Mouse (Mus musculus) embryo, embryonic 9.5 days (tissue): ENCODE results near the gene Atg13.

Source experiments
- DNase-seq: peaks from one replicate; pipeline ENCODE4 v3.0.0-alpha.2; 2017; ENCODE audit errors: extremely low spot score

Gene Atg13

DNA sequence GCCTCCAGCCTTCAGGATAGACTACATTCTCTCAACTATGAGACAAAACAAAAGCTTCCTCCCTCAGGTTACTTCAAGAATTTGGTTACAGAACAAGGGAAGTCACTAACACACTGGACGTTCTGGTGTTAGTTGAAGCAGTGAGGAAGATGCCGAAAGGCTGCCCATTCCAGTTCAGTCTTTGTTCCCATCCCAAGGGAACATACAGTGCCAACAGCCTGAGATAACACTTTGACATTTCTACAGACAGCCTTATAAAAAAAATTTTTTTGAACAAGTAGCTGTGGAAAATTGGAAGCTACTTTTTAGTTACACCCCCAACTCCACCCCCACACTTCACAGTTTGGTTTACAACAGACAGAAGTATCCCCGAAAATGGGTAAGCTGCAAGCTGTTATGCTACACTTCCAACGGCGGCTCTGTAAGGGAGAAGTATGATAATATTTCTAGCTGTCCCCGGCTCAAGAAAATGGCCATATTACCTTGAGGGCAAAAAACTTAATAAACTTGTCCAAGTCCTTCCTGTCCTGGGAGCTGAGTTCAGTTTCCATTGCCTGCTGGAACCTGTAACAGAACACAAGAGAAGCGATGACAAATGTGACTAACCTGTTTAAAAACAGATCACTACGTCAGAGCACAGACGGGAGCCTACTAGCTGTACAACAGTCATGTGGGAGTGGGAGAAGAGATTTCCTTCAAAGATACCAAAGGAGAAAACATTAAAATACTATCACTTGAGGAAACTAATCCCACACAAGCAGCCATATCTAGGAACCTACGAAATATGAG, 14.7 kb downstream of the Atg13 start:
- DNase-seq = no peak

DNA sequence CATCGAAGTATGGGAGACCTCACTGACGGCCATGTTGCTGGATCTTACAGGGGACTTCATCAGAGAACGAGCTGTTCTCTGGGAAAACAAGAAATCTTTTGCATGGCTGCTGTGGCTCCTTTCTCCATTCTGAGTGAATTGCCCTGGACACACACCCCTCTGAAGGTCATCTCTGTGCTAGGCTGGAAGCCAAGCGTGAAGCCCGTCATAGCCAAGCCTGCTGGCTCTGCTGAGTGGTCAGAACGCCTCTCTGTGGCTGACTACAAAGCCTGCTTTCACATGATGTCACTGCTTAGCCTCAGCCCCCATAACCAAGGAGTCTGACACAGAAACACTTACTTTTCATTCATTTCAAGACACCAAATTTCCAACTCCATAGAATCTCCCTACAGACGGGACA, 20.9 kb downstream of the Atg13 start:
- no peak for DNase-seq

DNA sequence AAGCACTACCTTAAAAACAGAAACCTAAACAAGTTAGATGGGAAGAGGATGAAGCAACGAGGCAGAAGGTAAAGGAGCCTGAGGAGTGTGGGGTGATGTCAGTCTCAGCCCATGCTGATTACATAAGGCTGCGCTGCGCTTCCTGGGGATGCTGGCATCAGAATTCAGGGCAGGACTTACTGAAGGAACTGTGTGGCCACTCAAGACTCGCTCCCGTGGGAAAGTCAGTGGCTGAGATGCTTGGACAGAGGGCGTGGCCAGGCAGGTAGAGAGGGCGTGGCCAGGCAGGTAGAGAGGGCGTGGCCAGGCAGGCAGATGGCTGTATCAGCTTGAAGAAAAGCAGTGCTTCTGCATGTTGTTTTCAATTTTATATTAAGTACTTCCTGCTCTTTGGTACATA, 26.5 kb downstream of the Atg13 start:
- DNase-seq = no peak

DNA sequence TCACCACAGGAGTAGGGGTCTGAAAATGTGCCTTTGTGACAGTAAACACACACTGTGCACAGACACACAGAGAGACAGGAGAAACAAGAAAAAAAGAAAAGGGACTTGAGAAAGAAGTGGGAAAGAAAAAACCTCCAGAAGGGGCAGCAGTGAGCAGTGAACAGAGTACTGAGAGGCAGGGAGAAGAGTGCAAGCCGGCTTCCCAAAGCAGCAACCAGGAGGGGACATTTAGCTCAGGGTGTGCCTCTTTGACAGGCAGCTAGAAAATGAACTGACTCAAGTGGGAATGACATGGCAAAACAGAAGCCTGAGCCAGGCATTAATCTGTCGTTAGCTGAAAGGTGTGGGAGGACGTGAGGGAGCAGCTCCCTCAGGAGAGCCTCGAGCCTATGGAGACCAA, 27.5 kb downstream of the Atg13 start:
- peak; percentile 41 for DNase-seq

DNA sequence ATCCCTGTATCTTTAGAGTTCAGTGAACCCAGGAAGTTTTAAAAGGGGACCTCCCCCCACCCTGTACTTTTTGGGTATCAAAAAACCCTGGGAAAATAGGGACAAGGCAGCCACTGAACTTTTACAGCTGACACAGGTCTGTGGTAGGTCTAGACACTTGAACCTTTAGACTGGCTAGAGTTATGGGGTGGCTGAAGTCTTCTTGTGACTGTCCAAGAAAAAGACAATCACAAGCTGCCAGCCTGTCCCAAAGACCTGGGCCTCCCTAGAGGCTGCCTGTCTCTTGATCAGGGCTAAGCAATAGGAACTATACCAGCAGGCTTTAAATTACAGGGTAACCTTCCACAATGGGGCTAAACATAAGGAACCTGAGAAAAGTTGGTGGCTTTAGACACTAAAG, 33.4 kb downstream of the Atg13 start:
- DNase-seq = no peak

DNA sequence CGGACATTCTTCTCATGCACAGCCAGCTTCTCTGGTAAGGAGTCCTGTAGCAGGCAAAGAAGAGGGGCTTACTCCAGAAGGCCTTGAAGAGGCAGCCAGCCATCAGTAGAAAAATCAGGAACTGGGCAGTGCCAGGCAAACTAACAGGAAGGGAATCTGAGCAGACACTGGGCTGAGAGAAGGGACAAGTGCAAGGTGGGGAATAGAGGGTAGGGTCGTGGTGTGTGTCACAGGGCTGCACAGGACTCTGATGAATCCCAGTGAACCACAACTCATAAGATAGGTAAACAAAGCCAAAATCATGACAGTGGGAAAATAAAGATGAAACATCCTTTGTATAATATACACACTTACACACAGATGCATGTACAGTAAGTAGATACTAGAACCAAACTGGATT, 34.0 kb downstream of the Atg13 start:
- DNase-seq = no peak

DNA sequence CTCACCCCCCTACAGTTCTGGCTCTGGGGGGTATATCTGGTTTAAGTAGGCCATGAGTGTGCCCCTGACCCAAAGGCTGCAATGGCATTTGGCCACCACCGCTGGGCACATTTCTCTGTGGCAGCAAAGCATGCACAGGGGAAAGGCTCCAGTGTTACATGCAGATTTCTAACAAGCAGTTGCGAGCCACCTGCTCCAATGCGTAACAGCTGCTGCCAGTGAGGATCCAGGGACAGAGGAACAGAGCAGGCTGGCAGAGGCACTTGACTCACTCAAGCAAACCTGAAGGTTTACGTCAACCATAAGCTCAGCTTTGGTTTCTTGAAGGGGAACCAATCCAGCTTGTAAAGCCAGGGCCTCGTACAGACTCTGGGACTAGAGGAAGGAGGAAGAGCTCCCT, 35.5 kb downstream of the Atg13 start:
- no peak for DNase-seq

DNA sequence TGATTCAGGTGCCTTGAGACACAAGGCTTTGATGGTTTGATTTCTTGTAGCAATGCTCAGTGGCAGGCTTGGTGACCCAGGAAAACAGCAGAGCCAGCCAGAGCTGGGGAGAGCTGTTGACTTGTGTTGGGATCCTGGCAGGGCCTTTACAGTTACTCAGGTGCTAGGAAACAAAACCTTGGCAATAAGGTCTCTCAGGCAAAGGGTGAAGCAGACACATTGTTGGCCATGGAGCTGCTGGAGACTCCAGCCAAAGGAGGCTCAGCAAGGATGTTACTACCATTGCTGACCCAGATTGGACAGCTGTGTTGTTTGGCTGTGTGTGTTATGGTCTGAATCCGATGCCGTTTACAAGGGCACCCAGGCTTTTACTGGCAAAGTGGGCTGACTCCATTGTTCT, 36.8 kb downstream of the Atg13 start:
- DNase-seq = no peak

DNA sequence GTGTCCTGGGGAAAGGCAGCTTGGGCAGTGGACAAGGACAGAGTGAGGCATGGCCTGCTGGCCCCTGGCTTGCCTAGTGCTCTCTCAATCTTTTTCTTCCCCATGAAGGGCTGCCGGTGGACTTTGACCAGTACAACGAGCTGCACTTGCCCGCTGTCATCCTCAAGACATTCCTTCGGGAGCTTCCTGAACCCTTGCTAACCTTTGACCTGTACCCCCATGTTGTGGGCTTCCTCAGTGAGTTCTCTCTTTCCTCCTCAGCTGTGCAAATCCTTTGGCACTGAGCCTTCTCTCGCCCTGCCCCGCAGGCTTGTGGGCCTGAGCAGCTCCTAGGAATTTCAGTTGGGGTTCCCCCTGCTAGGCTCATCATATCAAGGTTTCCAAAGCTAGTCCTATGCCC, 40.3 kb downstream of the Atg13 start:
- DNase-seq = no peak

DNA sequence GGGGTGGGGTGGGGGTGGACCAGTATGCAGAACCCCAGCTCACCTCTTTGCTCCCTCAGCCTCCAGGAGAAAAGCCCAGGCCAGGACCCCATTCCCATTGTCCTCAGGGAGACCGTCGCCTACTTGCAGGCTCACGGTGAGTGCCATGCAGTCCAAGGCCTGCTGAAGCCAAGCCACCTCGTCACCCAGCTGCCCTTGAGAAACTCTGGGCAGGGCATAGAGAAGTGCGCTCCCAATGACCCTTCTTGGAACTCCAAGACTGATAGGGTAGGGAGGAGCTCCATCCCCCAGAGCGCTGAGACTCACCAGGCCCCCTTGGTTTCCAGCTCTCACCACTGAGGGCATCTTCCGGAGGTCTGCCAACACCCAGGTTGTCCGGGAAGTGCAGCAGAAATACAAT, 41.0 kb downstream of the Atg13 start:
- no peak for DNase-seq

DNA sequence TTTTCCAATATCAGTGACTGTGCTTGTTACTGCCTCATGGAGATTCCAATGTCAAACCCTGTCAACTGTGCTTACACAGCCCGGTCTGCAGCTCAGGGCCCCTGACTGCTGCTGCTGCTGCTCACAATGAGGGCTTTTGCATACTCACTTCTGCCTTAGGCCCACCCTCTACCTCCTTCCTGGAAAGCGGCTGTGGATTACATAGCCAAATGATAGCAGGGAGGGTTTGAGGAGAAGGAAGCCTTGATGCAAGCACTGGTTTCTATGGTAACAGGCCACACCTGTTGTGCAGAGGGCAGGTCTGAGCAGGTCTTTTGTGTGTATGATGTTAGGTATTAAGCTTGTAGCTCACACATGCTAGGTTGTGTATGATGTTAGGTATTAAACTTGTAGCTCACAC, 42.6 kb downstream of the Atg13 start:
- no peak for DNase-seq

DNA sequence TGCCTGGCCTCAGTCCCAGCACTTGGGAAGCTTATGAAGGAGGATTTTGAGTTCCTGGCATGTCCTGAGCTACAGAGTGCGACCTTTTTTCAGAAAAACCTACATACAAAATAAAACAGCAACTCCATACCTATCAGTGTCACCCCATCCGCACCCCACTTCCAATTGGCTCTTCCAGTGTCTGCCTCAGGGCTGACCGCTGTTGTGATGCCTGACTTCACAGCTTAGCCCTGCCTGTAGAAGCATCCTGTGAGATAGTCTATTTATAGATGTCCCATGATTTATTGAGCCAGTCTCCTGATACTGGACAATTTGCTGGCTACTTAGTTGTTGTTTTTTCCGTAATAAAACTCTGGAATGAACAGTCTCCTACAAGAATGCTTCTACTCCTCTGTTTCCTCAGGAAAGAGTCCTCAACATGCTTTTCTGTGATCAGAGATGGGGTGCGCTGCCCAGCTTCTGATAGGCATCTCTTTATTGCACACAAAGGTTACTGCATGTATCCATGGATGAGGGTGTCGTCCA, 43.9 kb downstream of the Atg13 start:
- DNase-seq = no peak

DNA sequence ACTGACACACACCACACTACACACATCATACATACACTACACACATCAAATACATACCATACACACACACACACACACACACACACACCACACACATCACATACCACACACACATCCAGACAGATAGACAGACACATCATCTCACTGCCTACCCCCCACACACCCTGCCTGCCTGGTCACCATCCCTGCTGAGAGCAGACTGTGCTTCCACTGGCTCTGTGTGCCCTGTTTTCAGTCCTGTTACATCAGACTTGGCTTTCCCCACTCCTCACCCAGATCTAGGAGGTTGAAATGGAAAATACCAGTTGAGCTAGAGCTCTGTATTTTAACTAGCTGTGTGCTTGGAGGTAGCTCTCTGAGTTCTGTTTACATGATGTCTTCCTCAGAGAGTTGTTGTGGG, 45.6 kb downstream of the Atg13 start:
- DNase-seq = no peak

DNA sequence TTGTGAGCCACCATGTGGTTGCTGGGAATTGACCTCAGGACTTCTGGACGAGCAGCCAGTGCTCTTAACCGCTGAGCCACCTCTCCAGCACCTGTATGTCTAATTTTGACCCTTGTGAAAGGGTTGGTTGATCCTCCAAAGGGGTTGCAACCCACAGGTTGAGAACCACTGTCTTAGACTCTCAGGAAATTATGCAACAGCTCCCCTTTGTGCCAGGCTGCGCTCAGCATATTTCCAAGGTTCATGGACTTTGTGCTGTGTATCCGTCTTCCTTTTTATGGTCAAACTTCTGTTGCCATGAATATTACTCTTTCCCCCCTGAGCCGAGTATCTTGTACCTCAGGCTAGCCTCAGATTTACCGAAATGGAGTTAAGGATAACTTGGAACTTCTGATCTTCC, 49.4 kb downstream of the Atg13 start:
- no peak for DNase-seq

DNA sequence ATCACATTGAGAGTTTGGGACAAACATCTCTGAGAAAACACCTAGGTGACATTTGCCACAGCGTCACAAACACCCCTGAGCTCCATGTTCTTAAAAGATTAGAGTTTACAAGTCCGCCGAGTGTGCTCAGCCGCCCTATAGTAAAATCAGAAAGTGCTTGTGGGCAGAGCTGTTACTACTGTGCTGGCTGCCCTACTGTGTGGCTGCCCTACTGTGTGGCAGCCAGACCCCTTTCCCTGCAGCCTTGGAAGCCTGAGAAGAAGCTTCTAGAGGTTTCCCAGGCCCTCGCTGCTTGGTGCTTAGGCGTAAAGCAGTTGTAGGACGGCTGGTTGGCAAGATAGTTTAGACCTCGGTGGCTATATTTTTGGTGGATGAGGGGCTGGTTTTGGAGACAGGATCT, 50.7 kb downstream of the Atg13 start:
- no peak for DNase-seq

DNA sequence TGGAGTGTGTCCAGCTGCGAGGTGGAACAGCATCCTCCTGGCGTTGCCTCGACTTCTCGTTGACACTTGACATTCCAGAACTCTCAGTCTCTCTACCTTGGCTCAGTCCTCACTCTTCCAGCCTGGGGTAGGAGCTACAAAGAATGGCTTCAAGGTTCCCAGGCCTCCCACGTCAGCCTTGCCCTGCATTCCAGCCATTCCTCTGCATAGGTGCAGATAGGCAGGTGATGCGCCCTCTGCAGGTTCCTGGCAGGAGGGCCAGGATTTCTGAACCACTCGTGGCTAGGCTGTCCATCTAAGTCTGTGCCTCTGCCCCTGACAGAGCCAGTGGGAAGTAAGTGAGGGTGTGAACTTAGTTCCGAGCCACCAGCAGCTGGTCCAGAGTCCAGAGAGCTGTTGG, 53.6 kb downstream of the Atg13 start:
- no peak for DNase-seq

DNA sequence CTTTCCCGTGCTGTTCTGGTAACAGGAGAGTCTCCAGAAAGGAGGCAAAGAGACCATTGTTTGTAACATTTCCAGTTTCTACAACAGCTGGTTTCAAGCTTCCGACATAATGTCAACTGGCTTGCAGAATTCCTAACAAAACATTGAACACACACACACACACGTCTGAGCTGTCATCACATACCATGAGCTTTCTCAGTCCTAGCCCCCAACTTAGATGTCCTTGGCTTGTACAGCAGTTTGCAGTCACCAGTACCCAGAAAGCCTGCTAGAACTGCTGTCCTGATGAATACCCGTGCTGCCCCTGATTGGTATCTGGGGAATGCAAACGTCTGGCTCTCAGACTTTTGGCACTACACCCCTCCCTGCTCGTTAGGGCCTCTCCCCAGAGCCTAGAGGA, 54.5 kb downstream of the Atg13 start:
- no peak for DNase-seq

DNA sequence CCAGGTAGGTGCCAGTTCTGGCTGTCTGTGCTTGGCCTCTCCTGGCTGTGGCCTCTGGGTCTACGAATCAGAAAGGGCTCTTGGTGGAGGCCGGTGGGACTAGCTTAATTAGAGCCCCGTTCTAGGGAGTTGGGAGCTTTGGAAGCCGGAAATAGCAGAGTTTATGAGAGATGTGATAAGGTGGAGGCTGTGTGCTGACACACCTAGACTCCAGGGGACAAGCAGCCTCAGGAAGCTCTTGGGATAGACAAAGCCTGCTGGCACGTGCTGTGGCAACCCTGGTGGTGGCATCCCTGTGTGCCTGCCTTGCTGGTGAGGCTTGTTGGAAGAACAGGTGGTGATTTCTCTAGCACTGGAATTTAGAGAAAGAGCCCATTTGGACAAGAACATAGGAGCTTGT, 55.0 kb downstream of the Atg13 start:
- no peak for DNase-seq

DNA sequence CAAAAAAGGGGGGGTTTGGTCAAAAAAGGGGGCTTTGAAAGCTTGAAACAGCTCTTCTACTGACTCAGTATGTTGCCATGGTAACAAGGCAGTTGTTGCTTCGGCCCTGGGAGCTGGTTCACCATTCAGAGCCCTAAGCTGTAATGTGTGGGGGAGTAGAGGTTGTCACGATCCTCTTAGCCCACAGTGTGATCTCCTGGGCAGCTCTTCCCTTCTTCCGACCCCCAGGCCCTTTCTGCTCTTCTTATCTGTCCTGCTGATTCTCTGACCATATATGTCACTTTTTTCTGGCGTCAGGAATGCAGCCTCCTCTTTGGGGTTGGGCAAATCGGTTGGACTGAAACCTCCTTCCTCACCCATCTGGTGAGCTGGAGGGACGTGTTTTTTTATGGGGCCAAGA, 57.5 kb downstream of the Atg13 start:
- no peak for DNase-seq

DNA sequence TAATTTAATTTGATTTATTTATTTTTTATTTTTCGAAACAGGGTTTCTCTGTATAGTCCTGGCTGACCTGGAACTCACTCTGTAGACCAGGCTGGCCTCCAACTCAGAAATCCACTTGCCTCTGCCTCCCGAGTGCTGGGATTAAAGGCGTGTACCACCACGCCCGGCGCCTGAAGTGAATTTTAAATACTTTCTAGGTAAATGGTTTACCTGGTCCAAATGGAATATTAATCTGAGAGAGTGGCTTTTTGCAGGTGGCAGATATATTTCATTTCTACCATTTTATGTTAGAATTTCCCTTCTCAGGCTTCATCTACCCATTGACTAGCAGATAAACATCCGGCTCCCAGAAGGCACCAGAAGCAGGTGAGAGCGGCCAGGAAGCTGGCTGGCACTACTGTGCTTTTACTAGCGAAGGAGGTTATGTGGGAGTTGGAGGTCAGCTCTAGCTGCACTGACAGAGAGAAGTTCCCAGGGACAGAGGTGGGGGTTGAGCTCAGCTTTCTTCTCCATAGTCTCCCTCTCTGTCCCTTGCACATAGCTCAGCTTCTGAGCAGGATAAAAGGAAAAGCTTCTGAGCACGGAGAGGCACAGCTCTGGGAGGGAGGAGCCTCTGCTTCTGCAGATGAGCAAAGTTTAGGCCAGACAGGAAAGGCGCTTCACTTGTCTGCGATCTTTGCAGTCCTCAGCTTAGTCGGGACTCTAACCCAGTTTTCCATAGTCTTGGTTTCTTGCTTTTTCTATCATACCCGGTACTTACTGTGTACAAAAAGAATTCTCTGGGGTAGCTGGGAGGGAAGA, 58.7 kb downstream of the Atg13 start:
- no peak for DNase-seq

DNA sequence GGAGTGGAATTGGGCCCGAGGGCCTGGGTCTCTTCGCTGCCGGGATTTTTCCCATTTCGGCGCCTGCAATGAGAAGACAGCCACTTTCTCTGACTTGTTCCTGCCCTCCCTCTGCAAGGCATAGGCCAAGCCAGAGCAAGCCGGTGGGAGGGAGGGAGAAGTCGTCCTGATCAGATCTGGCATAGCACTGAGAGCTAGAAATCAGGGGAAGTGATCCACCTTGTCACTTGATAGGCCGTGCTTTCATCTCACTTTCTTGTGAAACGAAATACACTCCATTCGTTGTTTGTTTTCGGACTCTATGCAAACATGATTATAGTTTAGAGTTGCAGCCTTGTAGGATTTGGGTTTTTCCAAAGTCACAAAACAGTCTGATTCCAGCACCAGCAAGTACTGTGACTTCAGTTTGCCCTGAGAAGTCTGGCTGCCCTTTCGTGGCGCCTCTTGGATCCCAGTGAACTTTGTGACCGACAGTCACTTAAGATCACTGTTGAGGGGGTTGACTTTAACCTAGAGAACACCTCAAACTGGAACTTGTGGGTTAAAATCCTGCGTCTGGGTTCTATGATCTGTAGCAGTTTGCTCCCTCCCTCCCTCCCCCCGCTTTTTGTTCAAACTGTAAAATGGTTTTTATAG, 59.9 kb downstream of the Atg13 start:
- no peak for DNase-seq

DNA sequence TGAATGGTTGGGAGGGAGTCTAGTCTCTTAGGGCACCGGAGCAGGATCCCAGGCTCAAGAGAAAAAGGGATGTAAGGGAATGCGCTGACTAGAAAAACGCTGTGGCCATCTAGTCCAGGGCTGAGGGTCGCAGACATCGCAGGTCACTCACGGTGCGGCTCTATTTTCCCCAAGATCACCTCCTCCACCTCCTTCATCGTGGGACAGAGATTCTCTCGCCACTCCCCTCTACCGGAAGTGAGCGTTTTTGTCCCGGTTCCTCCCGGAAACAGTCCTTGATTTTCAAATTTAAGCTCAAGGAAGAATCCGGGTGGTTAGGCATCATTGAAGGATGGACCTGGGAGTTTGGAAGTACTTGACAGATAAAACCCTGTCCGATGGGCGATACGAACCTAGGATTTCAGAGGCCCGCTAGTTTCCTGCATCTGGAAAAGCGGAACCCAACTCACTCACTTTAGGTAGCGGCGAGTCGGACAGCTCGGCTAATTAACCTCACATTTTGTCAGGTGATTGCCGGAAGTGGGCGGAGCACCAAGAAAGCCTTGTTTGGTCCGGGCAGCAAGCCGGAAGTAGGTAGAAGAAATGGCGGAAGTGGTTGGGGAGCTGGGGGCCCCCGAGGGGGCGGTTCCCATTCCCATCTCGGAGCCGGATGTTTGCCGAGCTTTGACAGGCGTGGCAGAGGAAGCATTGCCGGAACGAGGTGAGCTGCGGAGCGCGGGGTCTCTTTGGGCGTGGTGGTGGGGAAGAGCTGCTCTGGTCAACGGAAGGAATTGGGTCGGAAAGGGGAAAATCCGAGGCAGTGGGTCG, 60.6 kb downstream of the Atg13 start, which contains the start of the genes Zfp408 and Arhgap1:
Zfp408 (minus strand) TSS at position 239 of the 807 bp plus-strand sequence.
Arhgap1 (plus strand) TSS at position 308 of the 807 bp plus-strand sequence.
- peak; percentile 95 for DNase-seq
